Mouse (Mus musculus) bone marrow, adult 2 months (tissue): ENCODE measurements around the gene Tomm40l. TPM values are rescaled to one million over a fixed set of nuclear protein-coding genes. Genes with fewer than 3 reads are reported as not detected.

Source experiments
- H3K27ac ChIP-seq: fragments of 200-500 bp; 2 replicates; pipeline ENCODE4 v1.5.1; 2012; ENCODE audit warnings: low read depth, mild to moderate bottlenecking, control low read depth, inconsistent platforms, low read length; ENCODE audit not compliant: control insufficient read depth, poor library complexity, insufficient read depth
- H3K4me1 ChIP-seq: fragments of 200-500 bp; 2 replicates; pipeline ENCODE4 v1.6.1; 2011; ENCODE audit warnings: low read length; ENCODE audit not compliant: control insufficient read depth, insufficient read depth
- H3K4me3 ChIP-seq: fragments of 200-500 bp; replicated peaks from 2 replicates; pipeline ENCODE3; 2011; ENCODE audit warnings: mild to moderate bottlenecking, low read depth, low read length, control low read depth; ENCODE audit not compliant: control insufficient read depth
- CTCF ChIP-seq: fragments of 200-500 bp; IDR thresholded peaks from 2 replicates; pipeline ENCODE4 v1.5.1; 2011; ENCODE audit warnings: low read length, control low read depth; ENCODE audit not compliant: control insufficient read depth, insufficient read depth
- POLR2A ChIP-seq: fragments of 200-500 bp; IDR thresholded peaks from 2 replicates; pipeline ENCODE4 v1.6.1; 2011; ENCODE audit warnings: low read depth, mild to moderate bottlenecking, control low read depth, low read length, borderline replicate concordance; ENCODE audit not compliant: control insufficient read depth
- WGBS: fragments of 180-500 bp; shearing (Covaris S2); methylation state at CpG from one replicate; pipeline ENCODE4 v1.1.7; 2018; 5-methylcytosine and 5-hydroxymethylcytosine counted together
- polyA plus RNA-seq: library from polyadenylated mRNA; stranded (reverse); fragments of >200 nt; gene quantifications from 2 replicates; pipeline ENCODE4 v1.2.4, GENCODE M21; 2011; ENCODE audit warnings: low replicate concordance; ENCODE audit not compliant: missing spikeins, insufficient read depth, insufficient read length

The Tomm40l gene
- polyA plus RNA-seq, 1 experiment = 20.1 TPM

GRCm38 (mm10) chr1:171193093-171193840 lies 29.0 kb downstream of the Tomm40l start:
- Histone ChIP-seq H3K4me1 (no peaks in the 10 kb centered on the region), H3K4me3 (no peak overlapping the region), H3K27ac (no peak overlapping the region)
- 74% methylated on average over 18 of the region's 18 CpGs for WGBS
- TF ChIP-seq CTCF (no peak), POLR2A (no peak)

- TF ChIP-seq POLR2A = no peak
- TF ChIP-seq CTCF = no peak
- Histone ChIP-seq H3K4me3 (no peak overlapping the region), H3K27ac (no peak overlapping the region), H3K4me1 (no peaks in the 10 kb centered on the region)
- WGBS = 85% methylated on average over 10 of the region's 10 CpGs
These were observed 30.0 kb downstream of the Tomm40l start for GRCm38 (mm10) chr1:171192283-171192682.

- no peak overlapping the region for H3K27ac ChIP-seq
- TF ChIP-seq CTCF (no peak), POLR2A (no peak)
These were observed 31.5 kb downstream of the Tomm40l start for GRCm38 (mm10) chr1:171190832-171191231.

GRCm38 (mm10) chr1:171189476-171190114 lies 32.7 kb downstream of the Tomm40l start:
- TF ChIP-seq CTCF (no peak), POLR2A (no peak)
- Histone ChIP-seq H3K27ac (no peak overlapping the region), H3K4me1 (no peaks in the 10 kb centered on the region), H3K4me3 (no peak overlapping the region)
- 72% methylated on average over 14 of the region's 14 CpGs for WGBS

More at GRCm38 (mm10) chr1:171190832-171191231, 31.5 kb downstream of the Tomm40l start:
- 87% methylated on average over 9 of the region's 9 CpGs for WGBS
- Histone ChIP-seq H3K4me3 (no peak overlapping the region), H3K4me1 (no peaks in the 10 kb centered on the region)

- H3K27ac ChIP-seq = no peak overlapping the region
- TF ChIP-seq POLR2A (no peak), CTCF (no peak)
- 63% methylated on average over 8 of the region's 8 CpGs for WGBS
- no peak overlapping the region for H3K4me3 ChIP-seq
- no peaks in the 10 kb centered on the region for H3K4me1 ChIP-seq
These were observed 33.3 kb downstream of the Tomm40l start for GRCm38 (mm10) chr1:171189046-171189445.

- no peaks in the 10 kb centered on the region; the same call in 1 of the 2 replicates for H3K4me1 ChIP-seq
- H3K4me3 ChIP-seq = no peak overlapping the region
- no peak for TF ChIP-seq POLR2A
- no peak for TF ChIP-seq CTCF
- H3K27ac ChIP-seq = no peak overlapping the region
- 14% methylated on average over 13 of the region's 13 CpGs for WGBS
These were observed 34.2 kb downstream of the Tomm40l start for GRCm38 (mm10) chr1:171187851-171188700.

- Histone ChIP-seq H3K4me3 (no peak overlapping the region), H3K4me1 (no peaks in the 10 kb centered on the region; the same call in 1 of the 2 replicates), H3K27ac (no peak overlapping the region)
- TF ChIP-seq CTCF (no peak), POLR2A (no peak)
- WGBS = 81% methylated on average over 8 of the region's 8 CpGs
These were observed 36.7 kb downstream of the Tomm40l start for GRCm38 (mm10) chr1:171185655-171186054.

GRCm38 (mm10) chr1:171184314-171184713 lies 38.0 kb downstream of the Tomm40l start:
- Histone ChIP-seq H3K27ac (no peak overlapping the region), H3K4me3 (no peak overlapping the region), H3K4me1 (no peaks in the 10 kb centered on the region; the same call in 1 of the 2 replicates)
- TF ChIP-seq CTCF (no peak), POLR2A (no peak)
- WGBS = under 1% methylated on average over 7 of the region's 7 CpGs
